Mouse (Mus musculus) ES-Bruce4 (cell line): Measurements from ENCODE around the gene Wdfy1. TPM values are rescaled to one million over a fixed set of nuclear protein-coding genes. Genes with fewer than 3 reads are reported as not detected.

ENCODE experiments used
- H3K27ac ChIP-seq: 2 replicates; pipeline ENCODE4 v1.5.1; 2012; ENCODE audit warnings: low read length, inconsistent platforms; ENCODE audit not compliant: insufficient read depth
- H3K27me3 ChIP-seq: 2 replicates; pipeline ENCODE4 v1.6.1; 2012; ENCODE audit warnings: mild to moderate bottlenecking, low read length, inconsistent platforms; ENCODE audit not compliant: control insufficient read depth, poor library complexity, insufficient read depth, severe bottlenecking
- H3K36me3 ChIP-seq: 2 replicates; pipeline ENCODE4 v1.6.1; 2012; ENCODE audit warnings: inconsistent platforms, mild to moderate bottlenecking, low read length, moderate library complexity; ENCODE audit not compliant: control insufficient read depth, poor library complexity, insufficient read depth, severe bottlenecking
- H3K4me1 ChIP-seq: one replicate; pipeline ENCODE4 v1.8.1; 2011; ENCODE audit warnings: low read length; ENCODE audit not compliant: control insufficient read depth, insufficient read depth
- H3K4me3 ChIP-seq: 2 replicates; pipeline ENCODE4 v1.5.1; 2011; ENCODE audit warnings: low read depth, mild to moderate bottlenecking, low read length
- H3K9ac ChIP-seq: 2 replicates; pipeline ENCODE4 v1.6.1; 2012; ENCODE audit warnings: low read depth, mild to moderate bottlenecking, inconsistent platforms; ENCODE audit not compliant: poor library complexity, severe bottlenecking
- H3K9me3 ChIP-seq: replicated peaks from 2 replicates; pipeline ENCODE4 v1.6.1; 2012; ENCODE audit warnings: mild to moderate bottlenecking, low read length, inconsistent platforms; ENCODE audit not compliant: control insufficient read depth, poor library complexity, insufficient read depth, severe bottlenecking
- CTCF ChIP-seq: IDR thresholded peaks from one replicate; pipeline ENCODE4 v1.8.1; 2011; ENCODE audit warnings: low read depth, low read length
- EP300 ChIP-seq: IDR thresholded peaks from 2 replicates; pipeline ENCODE4 v1.6.1; 2011; ENCODE audit warnings: low read depth, low read length; ENCODE audit not compliant: insufficient read depth
- POLR2A ChIP-seq: IDR thresholded peaks from one replicate; pipeline ENCODE4 v1.8.1; 2011; ENCODE audit warnings: low read length; ENCODE audit not compliant: insufficient read depth
- polyA plus RNA-seq: library from polyadenylated mRNA; stranded (reverse); fragments of >200 nt; gene quantifications from 2 replicates; pipeline ENCODE4 v1.2.4, GENCODE M21; 2011; ENCODE audit warnings: low read depth; ENCODE audit not compliant: missing spikeins, insufficient read depth, insufficient read length

Gene Wdfy1
- polyA plus RNA-seq, 1 experiment = 23.0 TPM

DNA sequence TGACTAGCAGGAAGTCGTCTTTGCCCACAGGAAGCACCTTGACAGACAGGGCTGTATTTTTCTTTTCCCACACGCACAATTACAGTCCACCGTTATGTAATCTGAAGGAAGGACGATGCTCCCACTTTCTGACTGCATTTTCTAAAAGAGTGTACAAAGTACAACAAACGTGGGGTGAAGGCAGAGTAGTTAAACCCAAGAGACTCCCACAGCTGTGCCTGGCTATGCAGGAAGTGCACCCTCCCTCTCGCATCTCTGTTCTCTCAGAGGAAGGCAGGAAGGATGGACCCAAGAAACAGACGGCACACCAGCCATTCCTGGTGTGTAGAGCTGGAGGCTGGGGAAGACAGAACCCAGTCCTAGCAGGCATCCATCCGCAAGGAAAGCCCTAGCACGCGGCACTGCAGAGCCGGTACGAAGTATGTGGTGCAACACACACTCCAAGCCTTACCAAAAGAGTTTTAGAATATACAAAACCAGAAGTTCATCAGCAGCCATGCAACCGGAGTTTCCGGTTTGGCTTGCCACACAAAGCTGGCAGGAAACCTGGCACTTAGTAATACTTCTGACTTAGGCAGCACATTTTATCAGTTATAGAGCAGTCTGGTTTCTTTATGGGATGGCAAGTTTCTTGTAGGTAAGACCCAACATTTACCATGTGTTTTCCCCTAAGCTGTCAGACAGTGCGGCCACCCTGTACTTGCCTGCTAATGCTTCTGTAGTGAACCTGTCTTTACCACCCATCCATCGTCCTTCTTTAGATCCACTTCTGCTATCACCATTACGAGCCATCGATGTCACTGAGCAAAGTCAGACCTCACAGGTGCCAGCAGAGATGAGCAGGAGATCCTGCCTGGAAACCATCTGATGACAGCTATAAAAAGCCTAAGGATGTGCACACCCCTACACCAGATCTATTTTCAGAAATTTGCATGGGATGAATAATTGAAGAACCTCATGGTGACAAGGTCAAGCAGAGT is 64.5 kb downstream of the Wdfy1 start:
- TF ChIP-seq CTCF = no peak
- TF ChIP-seq POLR2A = no peak
- no peak for TF ChIP-seq EP300
- no peak overlapping the region for H3K27ac ChIP-seq
- peaks cover 2% of the 10 kb centered on the region for H3K36me3 ChIP-seq
- H3K27me3 ChIP-seq = no peaks in the 10 kb centered on the region
- no peaks in the 10 kb centered on the region for H3K4me1 ChIP-seq
- no peaks in the 10 kb centered on the region for H3K9me3 ChIP-seq
- H3K4me3 ChIP-seq = no peak overlapping the region
- no peak overlapping the region for H3K9ac ChIP-seq

- Histone ChIP-seq H3K4me3 (no peak overlapping the region), H3K36me3 (peaks cover 4% of the 10 kb centered on the region), H3K4me1 (no peaks in the 10 kb centered on the region), H3K27me3 (no peaks in the 10 kb centered on the region), H3K9ac (no peak overlapping the region), H3K27ac (no peak overlapping the region), H3K9me3 (no peaks in the 10 kb centered on the region)
- TF ChIP-seq POLR2A = no peak
- no peak for TF ChIP-seq EP300
- TF ChIP-seq CTCF = no peak
Measured at GRCm38 (mm10) chr1:79710678-79711077, 65.3 kb downstream of the Wdfy1 start.

- no peak overlapping the region for H3K27ac ChIP-seq
- H3K4me1 ChIP-seq = no peaks in the 10 kb centered on the region
- H3K9me3 ChIP-seq = no peaks in the 10 kb centered on the region
- TF ChIP-seq EP300 (no peak), CTCF (no peak), POLR2A (no peak)
- peaks cover 4% of the 10 kb centered on the region for H3K36me3 ChIP-seq
- no peaks in the 10 kb centered on the region for H3K27me3 ChIP-seq
- H3K9ac ChIP-seq = no peak overlapping the region
- no peak overlapping the region for H3K4me3 ChIP-seq
Measured at GRCm38 (mm10) chr1:79710216-79710615, 65.7 kb downstream of the Wdfy1 start.

DNA sequence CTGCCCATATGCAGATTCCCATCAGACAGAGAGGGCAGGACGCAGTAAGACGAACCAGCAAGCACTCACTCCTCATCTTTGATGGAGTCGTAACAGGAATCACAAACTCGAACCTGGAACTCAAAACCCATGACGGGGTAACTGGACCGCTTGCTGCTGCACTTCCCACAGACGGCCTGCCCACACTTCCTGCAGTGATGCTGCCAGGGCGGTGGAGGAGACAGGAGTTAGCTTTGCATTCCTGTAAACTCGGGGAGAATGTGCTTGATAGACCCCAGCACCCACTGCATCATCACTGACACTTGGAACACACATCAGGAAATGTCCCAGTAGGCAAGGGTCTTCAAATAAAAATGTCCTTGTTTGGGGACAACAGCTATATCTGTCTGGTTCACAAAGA is 68.6 kb downstream of the Wdfy1 start:
- H3K4me3 ChIP-seq = no peak overlapping the region
- H3K9me3 ChIP-seq = no peaks in the 10 kb centered on the region
- peaks cover 4% of the 10 kb centered on the region; the same call in 1 of the 2 replicates for H3K36me3 ChIP-seq
- no peaks in the 10 kb centered on the region for H3K4me1 ChIP-seq
- H3K27ac ChIP-seq = no peak overlapping the region
- H3K9ac ChIP-seq = no peak overlapping the region
- H3K27me3 ChIP-seq = no peaks in the 10 kb centered on the region
- TF ChIP-seq POLR2A = no peak
- no peak for TF ChIP-seq CTCF
- TF ChIP-seq EP300 = no peak

- no peaks in the 10 kb centered on the region for H3K9me3 ChIP-seq
- H3K4me3 ChIP-seq = no peak overlapping the region
- no peaks in the 10 kb centered on the region for H3K4me1 ChIP-seq
- TF ChIP-seq POLR2A = no peak
- TF ChIP-seq CTCF = no peak
- TF ChIP-seq EP300 = no peak
- H3K36me3 ChIP-seq = peaks cover 4% of the 10 kb centered on the region; the same call in 1 of the 2 replicates
- H3K27me3 ChIP-seq = no peaks in the 10 kb centered on the region
- no peak overlapping the region for H3K27ac ChIP-seq
- no peak overlapping the region for H3K9ac ChIP-seq
Measured at GRCm38 (mm10) chr1:79706707-79707106, 69.2 kb downstream of the Wdfy1 start.

- TF ChIP-seq CTCF (no peak), EP300 (no peak), POLR2A (no peak)
- H3K36me3 ChIP-seq = peaks cover 4% of the 10 kb centered on the region; the same call in 1 of the 2 replicates
- no peaks in the 10 kb centered on the region for H3K4me1 ChIP-seq
- no peak overlapping the region for H3K9ac ChIP-seq
- H3K4me3 ChIP-seq = no peak overlapping the region
- no peak overlapping the region for H3K27ac ChIP-seq
- no peaks in the 10 kb centered on the region for H3K9me3 ChIP-seq
- H3K27me3 ChIP-seq = no peaks in the 10 kb centered on the region
Measured at GRCm38 (mm10) chr1:79704672-79705071, 71.3 kb downstream of the Wdfy1 start.
